Mouse (Mus musculus): ENCODE measurements around the gene Erf. TPM values are rescaled to one million over a fixed set of nuclear protein-coding genes. Genes with fewer than 3 reads are reported as not detected.
A peak's percentile ranks its signal among the peaks of the same experiment; 100 is the strongest.

Erf gene
- polyA plus RNA-seq, 1 experiment, result 41.1 TPM

GRCm38 (mm10) chr7:25244562-25245369, 5.8 kb downstream of the Erf start:
- no peak for TF ChIP-seq CTCF (IDR thresholded peaks at IDR 0.05; ENCODE audit: insufficient read depth, low read length)
- no peak for TF ChIP-seq POLR2A (IDR thresholded peaks at IDR 0.05; ENCODE audit: borderline replicate concordance, extremely low read depth, low read depth, low read length)
- peaks cover 15% of the 10 kb centered on the region for H3K4me1 ChIP-seq (ENCODE audit: control insufficient read depth, insufficient read depth, low read length)
- no peak overlapping the region for H3K4me3 ChIP-seq (replicated peaks; ENCODE audit: extremely low read depth, low read depth, low read length)
- 86% methylated on average over 29 of the region's 30 CpGs for WGBS
- no peak for DNase-seq

DNA sequence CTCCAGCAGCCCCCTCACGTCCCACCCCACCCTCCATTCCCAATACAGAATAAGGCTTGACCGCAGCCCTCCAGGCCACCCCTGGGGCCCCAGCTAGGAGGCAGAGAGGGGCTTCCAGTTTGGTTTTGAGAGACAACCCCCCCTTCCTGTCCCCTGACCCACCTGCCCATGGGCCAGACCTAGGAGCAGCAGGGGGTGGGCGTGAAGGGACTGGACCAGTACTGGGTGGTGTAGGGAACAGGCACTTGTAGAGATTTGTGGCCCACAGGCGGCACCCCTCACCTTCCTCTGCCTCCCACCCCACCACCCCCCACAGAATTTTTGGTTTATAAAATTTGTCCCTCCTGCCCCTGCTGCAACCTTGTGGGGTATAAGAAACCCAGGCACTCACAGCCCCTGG, 7.2 kb downstream of the Erf start:
- Histone ChIP-seq H3K4me3 (replicated peaks; ENCODE audit: extremely low read depth, low read depth, low read length) (no peak overlapping the region), H3K4me1 (ENCODE audit: control insufficient read depth, insufficient read depth, low read length) (peaks cover 10% of the 10 kb centered on the region)
- TF ChIP-seq CTCF (IDR thresholded peaks at IDR 0.05; ENCODE audit: insufficient read depth, low read length) (no peak), POLR2A (IDR thresholded peaks at IDR 0.05; ENCODE audit: borderline replicate concordance, extremely low read depth, low read depth, low read length) (no peak)
- no peak for DNase-seq
- WGBS, result 96% methylated on average over 4 of the region's 4 CpGs

DNA sequence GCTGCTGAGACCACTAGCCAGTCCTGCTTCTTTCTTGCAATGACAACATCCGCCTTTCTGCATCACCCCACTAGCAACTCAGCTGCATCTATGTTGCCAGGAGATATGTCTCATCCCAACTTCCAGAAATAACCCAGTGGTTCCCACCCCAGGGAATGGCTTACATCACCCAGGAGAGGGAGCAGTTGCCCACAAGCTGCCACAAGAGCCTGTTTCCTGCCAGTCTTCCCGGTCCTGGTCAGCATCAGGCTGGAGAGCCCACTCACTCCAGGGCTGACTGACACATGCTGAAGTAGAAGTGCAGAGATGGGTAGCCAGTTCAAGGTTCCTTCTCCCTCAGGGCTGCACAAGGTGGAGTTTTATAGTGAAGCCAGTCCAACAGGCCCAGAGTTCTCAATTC, 9.5 kb downstream of the Erf start:
- DNase-seq, result no peak
- H3K4me1 ChIP-seq (ENCODE audit: control insufficient read depth, insufficient read depth, low read length), result no peaks in the 10 kb centered on the region; the same call in 1 of the 2 replicates
- H3K4me3 ChIP-seq (replicated peaks; ENCODE audit: extremely low read depth, low read depth, low read length), result no peak overlapping the region
- peak; percentile 77 for TF ChIP-seq CTCF (IDR thresholded peaks at IDR 0.05; ENCODE audit: insufficient read depth, low read length)
- no peak for TF ChIP-seq POLR2A (IDR thresholded peaks at IDR 0.05; ENCODE audit: borderline replicate concordance, extremely low read depth, low read depth, low read length)
- 23% methylated on average over 2 of the region's 2 CpGs for WGBS

GRCm38 (mm10) chr7:25240631-25241030, 9.9 kb downstream of the Erf start:
- Histone ChIP-seq H3K4me3 (replicated peaks; ENCODE audit: extremely low read depth, low read depth, low read length) (no peak overlapping the region), H3K4me1 (ENCODE audit: control insufficient read depth, insufficient read depth, low read length) (no peaks in the 10 kb centered on the region; the same call in 1 of the 2 replicates)
- WGBS, result 68% methylated on average over 7 of the region's 7 CpGs
- DNase-seq, result no peak
- TF ChIP-seq POLR2A (IDR thresholded peaks at IDR 0.05; ENCODE audit: borderline replicate concordance, extremely low read depth, low read depth, low read length) (no peak), CTCF (IDR thresholded peaks at IDR 0.05; ENCODE audit: insufficient read depth, low read length) (no peak)

- 2% methylated on average over 30 of the region's 30 CpGs for WGBS
- peak; percentile 65 for DNase-seq
- H3K4me3 ChIP-seq (replicated peaks; ENCODE audit: extremely low read depth, low read depth, low read length), result peak overlapping the region; percentile 53
- H3K4me1 ChIP-seq (ENCODE audit: control insufficient read depth, insufficient read depth, low read length), result no peaks in the 10 kb centered on the region; the same call in 1 of the 2 replicates
- TF ChIP-seq POLR2A (IDR thresholded peaks at IDR 0.05; ENCODE audit: borderline replicate concordance, extremely low read depth, low read depth, low read length), result peak; percentile 57; the same call in 1 of the 2 replicates
- TF ChIP-seq CTCF (IDR thresholded peaks at IDR 0.05; ENCODE audit: insufficient read depth, low read length), result peak; percentile 81
Observed at GRCm38 (mm10) chr7:25238829-25239623, 11.5 kb downstream of the Erf start.

- Histone ChIP-seq H3K4me1 (ENCODE audit: control insufficient read depth, insufficient read depth, low read length) (no peaks in the 10 kb centered on the region; the same call in 1 of the 2 replicates), H3K4me3 (replicated peaks; ENCODE audit: extremely low read depth, low read depth, low read length) (peak overlapping the region; percentile 74)
- peak; percentile 93 for DNase-seq
- under 1% methylated on average over 23 of the region's 23 CpGs for WGBS
- TF ChIP-seq CTCF (IDR thresholded peaks at IDR 0.05; ENCODE audit: insufficient read depth, low read length) (no peak), POLR2A (IDR thresholded peaks at IDR 0.05; ENCODE audit: borderline replicate concordance, extremely low read depth, low read depth, low read length) (no peak)
Observed at GRCm38 (mm10) chr7:25238015-25238706, 12.4 kb downstream of the Erf start.

DNA sequence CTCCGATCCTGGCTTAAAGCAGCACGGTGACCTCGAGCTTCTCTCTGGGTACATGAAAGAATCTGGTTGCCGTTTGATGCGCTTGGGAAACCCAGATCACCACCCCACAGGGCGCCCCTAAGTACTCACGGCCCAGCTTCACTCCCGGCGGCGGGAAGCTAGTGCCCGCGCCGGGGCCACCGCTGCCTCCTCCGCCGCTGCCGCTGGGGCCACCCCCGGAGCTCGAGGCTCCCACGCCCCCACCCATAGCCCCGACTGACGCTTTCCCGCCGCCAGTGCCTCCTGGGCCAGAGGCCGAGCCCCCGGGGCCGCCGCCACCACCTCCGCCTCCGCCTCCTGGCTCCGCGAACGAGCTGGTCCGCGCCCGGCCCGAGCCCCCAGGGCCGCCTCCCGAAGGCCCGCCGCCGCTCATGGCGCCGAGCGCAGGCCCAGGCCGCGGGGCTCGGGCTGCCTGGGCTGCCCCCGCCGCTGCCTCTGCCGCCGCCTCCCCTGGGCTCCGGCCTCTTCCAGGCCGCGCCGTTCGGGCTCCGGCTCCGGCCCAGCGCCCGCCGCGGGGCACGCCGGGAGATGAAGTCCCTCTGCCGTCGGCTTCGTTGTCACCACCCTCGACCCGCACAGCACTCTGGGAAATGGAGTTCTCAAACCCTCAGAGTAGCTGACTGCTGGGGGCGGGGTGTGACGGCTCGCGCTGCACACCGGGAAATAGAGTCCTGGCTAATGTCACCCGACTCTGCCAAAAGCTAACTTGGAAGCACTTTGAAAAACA, 13.1 kb downstream of the Erf start, which contains the start of gene Gsk3a:
Gene Gsk3a (minus strand): TSS at position 603 of the 766 bp plus-strand sequence.
- under 1% methylated on average over 76 of the region's 76 CpGs for WGBS
- Histone ChIP-seq H3K4me1 (ENCODE audit: control insufficient read depth, insufficient read depth, low read length) (no peaks in the 10 kb centered on the region; the same call in 1 of the 2 replicates), H3K4me3 (replicated peaks; ENCODE audit: extremely low read depth, low read depth, low read length) (peak within 1 kb of the TSS; percentile 74)
- peak; percentile 98 for DNase-seq
- TF ChIP-seq CTCF (IDR thresholded peaks at IDR 0.05; ENCODE audit: insufficient read depth, low read length), result no peak
- peak; percentile 59; the same call in 1 of the 2 replicates for TF ChIP-seq POLR2A (IDR thresholded peaks at IDR 0.05; ENCODE audit: borderline replicate concordance, extremely low read depth, low read depth, low read length)

DNA sequence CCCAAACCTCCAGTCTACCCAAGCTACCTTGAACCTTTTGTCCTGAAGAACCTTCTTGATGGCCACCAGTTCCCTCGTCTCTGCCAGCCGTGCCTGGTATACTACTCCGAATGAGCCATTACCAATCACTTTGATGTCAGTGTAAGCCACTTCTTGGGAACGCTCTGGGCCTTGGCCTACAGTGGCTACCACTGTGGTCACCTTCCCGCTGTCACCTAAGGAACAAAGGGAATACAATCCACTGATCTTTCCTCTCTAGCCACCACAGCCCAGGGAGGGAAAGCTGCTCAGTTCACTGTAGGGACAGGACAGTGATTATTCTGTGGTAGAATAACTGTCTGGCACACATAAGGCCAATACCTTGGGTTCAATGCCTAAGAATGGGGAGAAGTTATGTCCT, 15.0 kb downstream of the Erf start:
- TF ChIP-seq POLR2A (IDR thresholded peaks at IDR 0.05; ENCODE audit: borderline replicate concordance, extremely low read depth, low read depth, low read length) (no peak), CTCF (IDR thresholded peaks at IDR 0.05; ENCODE audit: insufficient read depth, low read length) (no peak)
- no peak for DNase-seq
- H3K4me1 ChIP-seq (ENCODE audit: control insufficient read depth, insufficient read depth, low read length), result no peaks in the 10 kb centered on the region; the same call in 1 of the 2 replicates

More for the DNA sequence above, 15.0 kb downstream of the Erf start:
- no peak overlapping the region for H3K4me3 ChIP-seq (replicated peaks; ENCODE audit: extremely low read depth, low read depth, low read length)
- WGBS, result 83% methylated on average over 5 of the region's 5 CpGs

All from lung, adult 2 months (tissue).